Mouse (Mus musculus): Measurements from ENCODE around the gene Prkab2.

Prkab2 gene

GRCm38 (mm10) chr3:97653781-97654180, 4.2 kb upstream of the Prkab2 start:
- no peak for DNase-seq

- DNase-seq, result peak in 1 of 2 experiments; percentile 39
These were observed 3.1 kb upstream of the Prkab2 start for GRCm38 (mm10) chr3:97654901-97655300.

- peak in 1 of 2 experiments; percentile 13 for DNase-seq
These were observed 617 bp downstream of the Prkab2 start for GRCm38 (mm10) chr3:97658426-97659193.

GRCm38 (mm10) chr3:97659746-97660145, 1.8 kb downstream of the Prkab2 start:
- no peak for DNase-seq

GRCm38 (mm10) chr3:97661206-97661605, 3.2 kb downstream of the Prkab2 start:
- DNase-seq, result no peak

GRCm38 (mm10) chr3:97665525-97665924, 7.5 kb downstream of the Prkab2 start:
- no peak for DNase-seq

- no peak for DNase-seq
These were observed 8.2 kb downstream of the Prkab2 start for GRCm38 (mm10) chr3:97666154-97666553.

GRCm38 (mm10) chr3:97667093-97667675, 9.2 kb downstream of the Prkab2 start:
- DNase-seq, result no peak

- DNase-seq, result no peak
These were observed 16.7 kb downstream of the Prkab2 start, which contains the start of gene Gm17651 for GRCm38 (mm10) chr3:97674644-97675110. Gene Gm17651, minus strand, starts transcription at chr3:97674694.

GRCm38 (mm10) chr3:97676126-97676525, 18.1 kb downstream of the Prkab2 start:
- no peak for DNase-seq

- no peak for DNase-seq
These were observed 20.4 kb downstream of the Prkab2 start for GRCm38 (mm10) chr3:97678416-97678815.

- DNase-seq, result peak; percentile 74 to 85
These were observed 22.8 kb downstream of the Prkab2 start for GRCm38 (mm10) chr3:97680631-97681320.

- peak; percentile 58 to 79 for DNase-seq
These were observed 23.5 kb downstream of the Prkab2 start for GRCm38 (mm10) chr3:97681321-97682158.

GRCm38 (mm10) chr3:97682159-97682502, 24.1 kb downstream of the Prkab2 start:
- no peak for DNase-seq

- no peak for DNase-seq
These were observed 24.6 kb downstream of the Prkab2 start for GRCm38 (mm10) chr3:97682576-97682975.

- DNase-seq, result peak; percentile 57 to 82
These were observed 25.7 kb downstream of the Prkab2 start for GRCm38 (mm10) chr3:97683560-97684195.

GRCm38 (mm10) chr3:97686372-97687117, 28.6 kb downstream of the Prkab2 start:
- DNase-seq, result no peak

GRCm38 (mm10) chr3:97689289-97689688, 31.3 kb downstream of the Prkab2 start:
- DNase-seq, result no peak

- no peak for DNase-seq
These were observed 32.6 kb downstream of the Prkab2 start for GRCm38 (mm10) chr3:97690590-97690989.

GRCm38 (mm10) chr3:97691443-97692017, 33.5 kb downstream of the Prkab2 start:
- no peak for DNase-seq

GRCm38 (mm10) chr3:97693806-97694205, 35.8 kb downstream of the Prkab2 start:
- DNase-seq, result peak; percentile 21 to 50
